Mouse (Mus musculus) spleen, adult 2 months (tissue): ENCODE results near the gene Zbtb20.

Experiments used
- CTCF ChIP-seq: fragments of 200-500 bp; IDR thresholded peaks from 2 replicates; pipeline ENCODE4 v1.5.1; 2011; ENCODE audit warnings: mild to moderate bottlenecking, inconsistent platforms; ENCODE audit not compliant: insufficient read depth, insufficient read length, insufficient replicate concordance; ENCODE audit errors: extremely low read depth
- POLR2A ChIP-seq: fragments of 200-500 bp; IDR thresholded peaks from 2 replicates; pipeline ENCODE4 v1.6.1; 2011; ENCODE audit warnings: low read depth, low read length, inconsistent platforms

GRCm38 (mm10) chr16:43653288-43653687 lies 777.6 kb downstream of the Zbtb20 start:
- TF ChIP-seq CTCF (no peak), POLR2A (no peak)
